Mouse (Mus musculus): Measurements from ENCODE around the gene Gm21477.
"Not testable (repeated sequence)": the region's sequence is repeated elsewhere in the genome, so short reads cannot be mapped to it uniquely, and the experiment has no call there.

Gm21477 gene

GRCm38 (mm10) chrY:87116521-87116920 lies at the start of gene Gm21477:
Gene Gm21477, plus strand, starts transcription at chrY:87116821.
- not testable (repeated sequence) for DNase-seq (ENCODE audit: low spot score in 2 of 2)

Measured in urinary bladder, postnatal 4 days (tissue).